ENCODE assay signal across 28 mouse cellular contexts in the genomic region with DNA sequence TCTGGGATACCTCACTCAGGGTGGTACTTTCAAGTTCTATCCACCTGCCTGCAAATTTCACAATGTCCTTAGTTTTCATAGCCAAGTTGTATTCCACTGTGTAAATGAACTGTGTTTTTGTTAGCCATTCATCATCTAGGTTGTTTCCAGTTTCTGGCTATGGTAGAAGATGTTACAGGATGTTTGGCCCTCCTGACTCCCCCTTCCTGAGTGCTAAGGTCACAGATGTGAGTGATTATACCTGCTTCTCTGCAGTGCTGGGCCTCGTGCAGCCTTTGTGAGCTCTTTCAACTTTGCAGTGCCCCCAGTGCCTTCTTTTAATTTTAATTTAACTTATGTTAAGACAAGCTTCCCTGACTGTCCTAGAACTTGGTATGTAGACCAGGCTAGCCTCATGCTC. TPM values are rescaled to one million over a fixed set of nuclear protein-coding genes. Genes with fewer than 3 reads are reported as not detected.
DNase-seq lines count a peak whose midpoint lies in the region; TF ChIP-seq lines count a peak whose summit lies in the region.
"Had no signal": no experiment of that assay in that cellular context is flagged by ENCODE, and none has a peak within 500 bp of the region (broad histone marks: within the 10 kb centered on the region; RNA-seq: fewer than 3 reads in every experiment).

No protein-coding gene starts in this region.

- no peaks in the 10 kb centered on the region for H3K36me3 ChIP-seq in thymus, adult 2 months (ENCODE audit: control insufficient read depth, insufficient read depth, low read length)
- H3K36me3 ChIP-seq: forebrain, embryonic 15.5 days; heart, embryonic 15.5 days; hindbrain, embryonic 13.5 days had no signal

- DNase-seq in embryo, embryonic 10 days (ENCODE audit: low spot score) = peak; percentile 45
- no peak for DNase-seq in embryo, embryonic 9.5 days (ENCODE audit: extremely low spot score)
- no peak for DNase-seq in thymus, adult 2 months
- no peak for DNase-seq in thymus, postnatal 25 days
- DNase-seq in induced T-regulatory cell, adult 2 months (ENCODE audit: low read depth) = peak; percentile 70
- no peak for DNase-seq in frontal cortex, adult 2 months (ENCODE audit: extremely low spot score in 1 of 2, low spot score in 1 of 2)
- no peak for DNase-seq in testis, postnatal 10 days (ENCODE audit: low spot score)
- DNase-seq: adrenal gland, adult 2 months; adrenal gland, postnatal 25 days; B cell, adult 2 months; cerebellum, adult 18-20 months; cerebellum, adult 9-11 months; cerebellum, postnatal 36 days; gastrocnemius, postnatal 14 days; heart, adult 2 months; heart, postnatal 14 days had no signal

- H3K27ac ChIP-seq in thymus, adult 2 months (ENCODE audit: control insufficient read depth, insufficient read depth, low read length) = peak overlapping the region; percentile 69
- H3K27ac ChIP-seq: forebrain, embryonic 15.5 days; heart, adult 2 months; heart, embryonic 15.5 days; hindbrain, embryonic 13.5 days; hindbrain, postnatal 0 days had no signal

- H3K4me3 ChIP-seq in thymus, adult 2 months (ENCODE audit: control insufficient read depth, insufficient read depth, low read length) = no peak overlapping the region
- H3K4me3 ChIP-seq: erythroblast, embryonic 14.5 days; forebrain, embryonic 15.5 days; heart, adult 2 months; heart, embryonic 15.5 days; hindbrain, embryonic 13.5 days had no signal

- H3K4me1 ChIP-seq in thymus, adult 2 months (replicated peaks; ENCODE audit: control insufficient read depth, insufficient read depth, low read length) = peaks cover 56% of the 10 kb centered on the region
- H3K4me1 ChIP-seq: forebrain, embryonic 15.5 days; hindbrain, embryonic 13.5 days had no signal

- no peak for TF ChIP-seq CTCF in thymus, adult 2 months (IDR thresholded peaks at IDR 0.05; ENCODE audit: borderline replicate concordance, control insufficient read depth, extremely low read depth, insufficient read depth, low read length, poor library complexity)

- no peaks in the 10 kb centered on the region for H3K27me3 ChIP-seq in thymus, adult 2 months (ENCODE audit: control insufficient read depth, insufficient read depth, low read length)
- H3K27me3 ChIP-seq: CH12.LX; forebrain, embryonic 15.5 days; heart, embryonic 15.5 days; hindbrain, embryonic 13.5 days; Patski had no signal

- TF ChIP-seq POLR2A in thymus, adult 2 months (IDR thresholded peaks at IDR 0.05; ENCODE audit: control insufficient read depth, extremely low read depth, insufficient read depth, low read length, poor library complexity) = no peak

- WGBS in thymus, adult 2 months = 16% methylated on average over 1 of the region's 1 CpGs

RNA-seq across cellular contexts. Expression of a gene that starts 18.0 kb away (rescaled TPM):
- polyA plus RNA-seq in thymus, adult 2 months (2012; rRNA removed) = 111 and 114 TPM in 2 replicates
- 0.38 and 1.0 TPM in 2 replicates for polyA plus RNA-seq in frontal cortex, adult 2 months (2012; rRNA removed)
- polyA plus RNA-seq: erythroblast, embryonic 14.5 days; forebrain, embryonic 15.5 days had no signal

RNA-seq across cellular contexts. Expression of a gene that starts 27.6 kb away (rescaled TPM):
- polyA plus RNA-seq in thymus, adult 2 months (2012; rRNA removed) = 0.98 and 1.5 TPM in 2 replicates
- 0.80 and 1.3 TPM in 2 replicates for polyA plus RNA-seq in frontal cortex, adult 2 months (2012; rRNA removed)
- polyA plus RNA-seq: adrenal gland, adult 2 months; embryonic facial prominence, embryonic 14.5 days; erythroblast, embryonic 14.5 days; forebrain, embryonic 11.5 days; forebrain, embryonic 15.5 days; gonadal fat pad, adult 2 months; heart, embryonic 11.5 days; hindbrain, embryonic 13.5 days; hindbrain, postnatal 0 days; intestine, embryonic 16.5 days; Patski had no signal

Comparison
In these comparisons a context has a peak if more than half of its experiments do, and no peak if none do; other contexts are left out.
1. DNase-seq: peak in embryo, embryonic 10 days (single experiment) and induced T-regulatory cell, adult 2 months (single experiment); none in embryo, embryonic 9.5 days (single experiment), thymus, adult 2 months (single experiment), thymus, postnatal 25 days (single experiment), frontal cortex, adult 2 months (0 of 2) and testis, postnatal 10 days (single experiment).
2. RNA of a gene that starts 18.0 kb away (polyA plus RNA-seq): 111 to 114 TPM in thymus, adult 2 months; 0.38 to 1.0 TPM in frontal cortex, adult 2 months; every median in the first group is over 10 times any median in the second.